Mouse (Mus musculus) heart, embryonic 13.5 days (tissue): Measurements from ENCODE around the gene Acsl5. TPM values are rescaled to one million over a fixed set of nuclear protein-coding genes. Genes with fewer than 3 reads are reported as not detected.

ENCODE experiments used
- polyA plus RNA-seq: library from polyadenylated mRNA; unstranded; fragments of >200 nt; fragmentation: Nextera tagmentation; extraction: Ambion mirVana; gene quantifications from 2 replicates; pipeline ENCODE4 v1.2.1, GENCODE M21; 2015

Gene Acsl5
- polyA plus RNA-seq, 1 experiment from 2014 or later: 32.9 TPM

Other genes with a start within 250 kb of the Acsl5 start
- 8.6 and 8.9 TPM in 2 replicates for gene Gpam, start 124.7 kb upstream of the Acsl5 start, polyA plus RNA-seq
- not detected in 2 replicates for gene Tectb, start 71.2 kb upstream of the Acsl5 start, polyA plus RNA-seq
- gene Gucy2g, start 10.7 kb upstream of the Acsl5 start, polyA plus RNA-seq: not detected in 2 replicates
- gene Zdhhc6, start 64.1 kb downstream of the Acsl5 start, polyA plus RNA-seq: 59.4 and 62.3 TPM in 2 replicates
- gene Vti1a, start 64.4 kb downstream of the Acsl5 start, polyA plus RNA-seq: 14.7 and 15.4 TPM in 2 replicates